Comparison of ENCODE assay signal across 12 mouse cellular contexts in the genomic region with DNA sequence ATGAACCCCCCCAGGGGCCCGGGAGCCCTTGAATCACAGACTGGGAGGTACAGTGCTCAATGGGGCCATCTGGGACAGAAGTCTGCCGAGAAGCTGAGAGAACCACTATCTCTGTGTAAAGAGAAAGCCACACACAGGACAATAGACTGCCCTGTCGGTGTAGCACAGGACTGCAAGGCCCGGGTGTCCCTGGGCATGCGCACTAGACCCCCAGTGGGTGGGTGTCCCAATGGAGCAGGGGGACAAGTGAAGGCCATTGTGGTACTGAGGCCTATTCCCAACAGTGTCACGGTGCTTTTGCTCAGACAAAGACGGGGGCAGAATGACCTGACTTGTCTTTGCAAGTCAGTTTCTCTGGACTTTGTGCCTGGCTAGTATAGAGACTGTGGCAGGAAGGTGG.
A peak's percentile ranks its signal among the peaks of the same experiment; 100 is the strongest.
DNase-seq lines count a peak whose midpoint lies in the region; ATAC-seq and TF ChIP-seq lines count a peak whose summit lies in the region.
"Had no signal": no experiment of that assay in that cellular context is flagged by ENCODE, and none has a peak within 500 bp of the region (broad histone marks: within the 10 kb centered on the region; RNA-seq: fewer than 3 reads in every experiment).

No protein-coding gene starts in this region.

- TF ChIP-seq POLR2A in cerebellum, adult 2 months (IDR thresholded peaks at IDR 0.05; ENCODE audit: borderline replicate concordance, insufficient read depth, low read length): no peak

- WGBS in heart, embryonic 13.5 days: 64% methylated on average over 7 of the region's 7 CpGs
- 10% methylated on average over 7 of the region's 7 CpGs for WGBS in hindbrain, embryonic 15.5 days
- 67% methylated on average over 7 of the region's 7 CpGs for WGBS in kidney, embryonic 16.5 days
- WGBS in cerebellum, adult 2 months: 73% methylated on average over 7 of the region's 7 CpGs

- H3K27me3 ChIP-seq in heart, embryonic 13.5 days (replicated peaks): no peaks in the 10 kb centered on the region
- H3K27me3 ChIP-seq in hindbrain, embryonic 15.5 days: no peaks in the 10 kb centered on the region
- H3K27me3 ChIP-seq in kidney, embryonic 16.5 days (ENCODE audit: insufficient read depth, low read length): no peaks in the 10 kb centered on the region
- H3K27me3 ChIP-seq in cerebellum, adult 2 months (ENCODE audit: control insufficient read depth, insufficient read depth, low read length): no peaks in the 10 kb centered on the region
- H3K27me3 ChIP-seq: kidney, embryonic 15.5 days had no signal

- no peak for TF ChIP-seq CTCF in cerebellum, adult 2 months (IDR thresholded peaks at IDR 0.05; ENCODE audit: borderline replicate concordance, insufficient read depth, low read depth, low read length)

- DNase-seq in heart, adult 18-20 months: no peak
- peak; percentile 69 for DNase-seq in embryo, embryonic 11 days
- DNase-seq in neural tube, embryonic 10.5 days (ENCODE audit: extremely low spot score, low spot score): peak; percentile 65
- DNase-seq in layer of hippocampus, postnatal 14 days (ENCODE audit: low spot score in 2 of 2): no peak
- no peak for DNase-seq in cerebellum, adult 2 months
- DNase-seq: lung, embryonic 14.5 days; right cerebral cortex, postnatal 14 days had no signal

- no peaks in the 10 kb centered on the region for H3K36me3 ChIP-seq in heart, embryonic 13.5 days
- H3K36me3 ChIP-seq in hindbrain, embryonic 15.5 days: no peaks in the 10 kb centered on the region
- no peaks in the 10 kb centered on the region for H3K36me3 ChIP-seq in kidney, embryonic 16.5 days (ENCODE audit: insufficient read depth, low read length)
- H3K36me3 ChIP-seq: kidney, embryonic 15.5 days had no signal

- no peak overlapping the region for H3K4me3 ChIP-seq in heart, embryonic 13.5 days
- H3K4me3 ChIP-seq in hindbrain, embryonic 15.5 days: no peak overlapping the region
- no peak overlapping the region for H3K4me3 ChIP-seq in kidney, embryonic 16.5 days (ENCODE audit: low read length)
- no peak overlapping the region for H3K4me3 ChIP-seq in cerebellum, adult 2 months (replicated peaks; ENCODE audit: insufficient read depth, low read depth, low read length)
- H3K4me3 ChIP-seq: kidney, embryonic 15.5 days had no signal

- no peak overlapping the region for H3K9ac ChIP-seq in heart, embryonic 13.5 days
- no peak overlapping the region for H3K9ac ChIP-seq in hindbrain, embryonic 15.5 days
- H3K9ac ChIP-seq in kidney, embryonic 16.5 days (replicated peaks; ENCODE audit: low read length): no peak overlapping the region
- H3K9ac ChIP-seq: kidney, embryonic 15.5 days; lung, embryonic 14.5 days had no signal

- H3K4me2 ChIP-seq in heart, embryonic 13.5 days: no peak overlapping the region
- no peak overlapping the region for H3K4me2 ChIP-seq in hindbrain, embryonic 15.5 days
- H3K4me2 ChIP-seq in kidney, embryonic 16.5 days (replicated peaks; ENCODE audit: low read depth, low read length): no peak overlapping the region
- H3K4me2 ChIP-seq: kidney, embryonic 15.5 days; lung, embryonic 14.5 days had no signal

- H3K4me1 ChIP-seq in heart, embryonic 13.5 days: peaks cover 55% of the 10 kb centered on the region
- peaks cover 57% of the 10 kb centered on the region for H3K4me1 ChIP-seq in hindbrain, embryonic 15.5 days (replicated peaks)
- peaks cover 20% of the 10 kb centered on the region for H3K4me1 ChIP-seq in kidney, embryonic 16.5 days (ENCODE audit: insufficient read depth, low read length)
- peaks cover 40% of the 10 kb centered on the region for H3K4me1 ChIP-seq in cerebellum, adult 2 months (ENCODE audit: control insufficient read depth, insufficient read depth, low read length)

- H3K27ac ChIP-seq in heart, embryonic 13.5 days (replicated peaks): peak overlapping the region; percentile 86
- 0 out of 2 replicates have a peak overlapping the region, but pooled peaks have one; percentile 30 for H3K27ac ChIP-seq in hindbrain, embryonic 15.5 days (replicated peaks)
- no peak overlapping the region for H3K27ac ChIP-seq in kidney, embryonic 16.5 days (ENCODE audit: low read length)
- H3K27ac ChIP-seq in cerebellum, adult 2 months (ENCODE audit: insufficient read depth, low read length): no peak overlapping the region
- H3K27ac ChIP-seq: kidney, embryonic 15.5 days; stomach, postnatal 0 days had no signal

- no peaks in the 10 kb centered on the region for H3K9me3 ChIP-seq in heart, embryonic 13.5 days
- H3K9me3 ChIP-seq in hindbrain, embryonic 15.5 days: no peaks in the 10 kb centered on the region
- H3K9me3 ChIP-seq in kidney, embryonic 16.5 days (ENCODE audit: low read length): no peaks in the 10 kb centered on the region
- H3K9me3 ChIP-seq: kidney, embryonic 15.5 days had no signal

- ATAC-seq in heart, embryonic 13.5 days (ENCODE audit: extremely low read depth, insufficient number of reproducible peaks, low FRiP score, low TSS enrichment): no peak
- peak; percentile 28 for ATAC-seq in hindbrain, embryonic 15.5 days (ENCODE audit: low FRiP score, low read depth)
- ATAC-seq in kidney, embryonic 16.5 days (ENCODE audit: low FRiP score, low TSS enrichment): no peak

Comparison
In these comparisons a context has a peak if more than half of its experiments do, and no peak if none do; other contexts are left out.
1. H3K27ac ChIP-seq: peak in heart, embryonic 13.5 days (single experiment) and hindbrain, embryonic 15.5 days (single experiment); none in kidney, embryonic 16.5 days (single experiment) and cerebellum, adult 2 months (single experiment).
2. DNase-seq: peak in embryo, embryonic 11 days (single experiment) and neural tube, embryonic 10.5 days (single experiment); none in heart, adult 18-20 months (0 of 2), layer of hippocampus, postnatal 14 days (0 of 2) and cerebellum, adult 2 months (0 of 2).